Mouse (Mus musculus) thymus, postnatal 25 days (tissue): ENCODE measurements around the gene Gm3633.
"Not testable (repeated sequence)": the region's sequence is repeated elsewhere in the genome, so short reads cannot be mapped to it uniquely, and the experiment has no call there.

ENCODE experiments used
- DNase-seq: peaks from one replicate; pipeline ENCODE4 v3.0.0; 2022

Gm3633 gene

DNA sequence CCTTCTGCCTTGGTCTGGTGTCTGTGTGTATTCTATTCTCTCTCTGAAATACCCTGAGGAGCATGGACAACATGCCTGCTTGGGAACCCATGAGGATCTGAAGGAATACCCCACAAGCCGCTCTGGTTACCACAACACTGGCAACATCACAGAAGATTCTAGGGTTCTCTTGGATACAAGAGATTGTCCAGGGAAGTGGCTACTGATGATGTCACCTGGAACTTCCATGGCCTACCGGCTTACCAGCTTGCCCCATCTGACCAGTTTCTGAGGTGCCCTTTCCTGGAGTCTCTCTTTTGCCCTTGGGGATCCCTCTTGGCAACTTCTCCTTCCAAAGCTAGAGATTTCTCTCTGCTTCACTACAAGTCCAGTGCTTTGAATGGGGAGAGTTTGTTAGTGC lies at the start of gene Gm3633:
Gene Gm3633, minus strand, starts transcription at position 101 of the 400 bp plus-strand sequence.
- not testable (repeated sequence) for DNase-seq

GRCm38 (mm10) chr14:42655638-42656037 lies 13.9 kb upstream of the Gm3633 start, which contains the start of gene Gm10378:
Gm10378 (plus strand) TSS chr14:42655938.
- DNase-seq: not testable (repeated sequence)

- not testable (repeated sequence) for DNase-seq
Observed at GRCm38 (mm10) chr14:42599782-42600181, 41.9 kb downstream of the Gm3633 start, which contains the start of gene Gm17124. Gm17124 (minus strand) TSS chr14:42599882.
